Mouse (Mus musculus) cerebellum, postnatal 14 days (tissue): ENCODE measurements around the gene Aggf1.
A peak's percentile ranks its signal among the peaks of the same experiment; 100 is the strongest.

Source experiments
- DNase-seq, 2 experiments: peaks; one replicate each; pipeline ENCODE4 v3.0.0; 2021; ENCODE audit warnings: mixed read lengths in 2 of 2

Aggf1 gene

GRCm38 (mm10) chr13:95330507-95330906 is 44.6 kb downstream of the Aggf1 start:
- peak in 1 of 2 experiments; percentile 42 for DNase-seq

- peak; percentile 43 to 52 for DNase-seq
Measured at GRCm38 (mm10) chr13:95328767-95329166, 46.4 kb downstream of the Aggf1 start.

DNA sequence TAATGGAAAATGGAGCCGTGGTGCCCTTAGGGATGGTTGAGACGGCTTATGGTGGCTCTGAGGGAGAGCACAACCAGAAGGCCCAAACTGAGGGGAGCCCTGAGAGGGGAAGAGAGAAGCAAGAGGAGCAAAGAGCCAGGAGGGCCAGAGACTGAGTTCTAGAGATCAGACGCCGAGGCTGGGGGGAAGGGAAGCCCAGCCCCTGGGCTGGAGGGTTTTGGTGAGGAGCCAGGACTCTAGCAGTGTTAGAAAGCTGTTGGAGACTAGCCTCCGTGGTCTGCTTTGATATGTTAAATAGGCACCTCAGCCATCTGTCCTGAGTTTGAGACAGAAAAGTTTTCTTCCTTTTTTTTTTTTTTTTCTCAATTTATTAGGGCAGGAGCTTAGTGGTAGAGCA is 47.8 kb downstream of the Aggf1 start:
- DNase-seq = peak; percentile 78 to 82

DNA sequence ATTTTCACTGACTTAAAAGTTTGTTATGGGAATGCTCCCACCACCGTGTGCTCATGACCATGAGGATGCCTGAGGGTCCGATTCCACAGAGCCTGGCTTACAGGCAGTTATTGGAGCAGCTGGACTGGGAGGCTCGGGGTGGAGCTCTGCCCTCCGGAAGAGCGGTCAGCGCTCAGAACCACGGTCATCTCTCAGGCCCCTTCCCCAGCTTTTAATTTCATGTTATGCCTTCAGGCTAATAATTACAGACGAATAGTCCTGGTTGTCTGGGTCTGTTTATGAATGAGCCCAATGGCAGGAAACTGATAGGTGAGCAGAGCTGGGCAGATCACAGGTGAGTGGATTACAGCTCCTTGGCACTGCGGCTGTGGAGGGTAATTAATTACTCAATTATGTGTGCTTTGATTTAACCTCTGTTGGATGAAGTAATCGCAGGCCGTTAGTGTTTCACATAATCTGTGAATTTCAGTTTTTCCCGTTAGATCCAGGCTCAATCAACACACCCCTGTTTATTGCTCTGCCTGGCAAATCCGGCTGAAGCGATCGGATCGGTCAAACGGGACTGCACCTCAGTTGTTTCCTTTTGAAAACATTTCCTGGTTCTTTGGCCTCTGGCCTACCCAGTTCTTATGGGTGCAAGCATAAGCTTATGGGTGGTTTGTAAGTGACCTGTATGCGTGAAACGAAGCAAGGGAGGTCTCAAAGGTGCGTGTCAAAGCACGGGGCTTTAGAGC is 48.4 kb downstream of the Aggf1 start:
- peak in 1 of 2 experiments; percentile 22 for DNase-seq

GRCm38 (mm10) chr13:95325907-95326550 is 49.1 kb downstream of the Aggf1 start:
- DNase-seq = no peak

DNA sequence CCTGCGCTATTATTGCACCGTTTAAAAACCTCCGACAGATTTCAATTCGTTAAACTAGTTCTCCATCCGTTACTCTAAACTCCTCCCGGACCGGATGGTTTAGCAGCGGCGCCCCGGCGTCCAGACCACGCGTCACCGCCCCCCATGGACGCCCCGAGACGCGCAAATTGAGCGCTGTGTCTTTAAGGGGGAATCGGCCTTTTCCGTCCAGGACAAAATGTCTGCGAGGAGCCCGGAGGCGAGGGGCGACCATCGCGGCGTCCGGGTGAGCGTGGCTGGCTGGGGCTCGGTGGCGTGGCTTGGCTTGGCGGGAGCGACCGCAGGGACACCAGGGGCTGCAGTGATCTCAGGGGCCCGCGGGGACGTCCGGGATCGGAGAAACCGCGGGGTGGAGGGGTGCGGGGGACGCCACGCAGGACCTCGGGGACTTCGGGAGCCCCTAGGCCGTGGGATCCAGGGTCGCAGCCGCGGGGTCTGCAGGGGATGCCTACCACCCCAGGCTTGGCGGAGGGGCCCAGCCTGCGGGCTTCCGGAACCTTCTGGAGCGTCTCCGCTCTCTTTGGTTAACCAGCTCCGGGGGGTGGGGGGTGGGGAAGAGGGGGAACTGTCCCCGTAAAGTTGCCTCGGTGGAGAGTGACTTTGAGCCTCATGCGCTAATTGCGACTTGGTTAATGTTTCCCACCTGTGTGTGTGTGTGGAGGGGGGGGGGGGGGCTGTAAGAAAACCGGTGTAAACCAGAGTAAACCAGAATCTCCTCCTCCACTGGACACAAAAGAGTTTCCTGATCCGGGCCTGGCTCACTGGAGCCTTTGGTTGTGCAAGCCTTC is 49.9 kb downstream of the Aggf1 start:
- peak; percentile 84 to 85 for DNase-seq

DNA sequence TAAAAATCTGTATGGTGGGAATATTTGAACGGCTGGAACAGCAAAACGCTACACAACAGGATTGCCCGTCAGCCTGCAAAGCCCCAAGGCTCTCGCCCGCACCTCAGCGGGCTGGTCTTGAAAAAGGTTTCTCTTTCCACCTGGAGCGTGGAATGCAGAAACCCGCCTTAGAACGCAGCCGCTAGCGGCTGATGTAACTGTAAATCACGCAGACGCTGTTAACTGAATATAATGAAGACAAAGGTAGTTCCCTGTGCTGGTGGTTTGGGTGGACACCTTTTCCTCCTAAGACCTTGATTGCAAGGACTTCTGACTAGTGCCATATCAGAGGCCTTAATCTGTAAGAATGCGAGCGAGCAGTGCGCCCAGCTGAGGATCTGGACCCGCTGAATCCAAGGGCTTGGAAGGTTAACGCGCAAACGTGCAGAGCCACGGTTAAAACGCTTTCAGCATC is 50.5 kb downstream of the Aggf1 start:
- DNase-seq = peak in 1 of 2 experiments; percentile 49

DNA sequence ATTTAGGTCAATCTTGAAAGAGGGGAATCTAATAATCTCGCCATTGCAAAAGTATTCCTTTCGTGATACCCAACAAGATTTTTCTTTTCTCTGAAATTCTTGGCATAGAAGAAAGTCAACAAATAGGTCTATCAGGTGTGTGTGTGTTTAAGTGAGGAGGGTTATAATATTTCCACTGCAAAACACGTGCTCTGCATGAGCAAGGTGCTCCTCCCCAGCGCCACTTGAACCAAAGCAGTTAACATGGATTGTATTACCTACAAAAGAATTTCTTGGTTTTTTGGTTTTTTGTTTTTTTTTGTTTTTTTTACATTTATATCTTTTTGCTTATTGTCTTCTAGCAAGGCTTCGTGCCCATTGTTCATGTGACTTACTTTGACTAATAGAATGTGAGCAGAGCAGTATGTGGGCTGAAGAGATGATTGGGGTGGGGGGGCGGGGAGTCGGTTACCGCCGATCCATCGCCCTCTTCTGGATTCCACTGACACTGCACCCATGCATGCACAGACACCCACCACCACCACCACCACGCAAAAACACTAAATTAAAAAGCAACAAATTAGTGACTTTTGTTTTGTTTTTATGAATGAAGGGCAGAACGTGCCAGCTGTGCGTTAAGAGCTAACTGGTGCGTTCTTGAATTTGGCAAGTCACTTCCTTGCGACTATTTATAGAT is 51.1 kb downstream of the Aggf1 start:
- DNase-seq = peak; percentile 88 to 92

GRCm38 (mm10) chr13:95323400-95323799 is 51.8 kb downstream of the Aggf1 start, which contains the start of gene Zbed3:
Gene Zbed3, plus strand, starts transcription at chr13:95323612.
- DNase-seq = no peak

DNA sequence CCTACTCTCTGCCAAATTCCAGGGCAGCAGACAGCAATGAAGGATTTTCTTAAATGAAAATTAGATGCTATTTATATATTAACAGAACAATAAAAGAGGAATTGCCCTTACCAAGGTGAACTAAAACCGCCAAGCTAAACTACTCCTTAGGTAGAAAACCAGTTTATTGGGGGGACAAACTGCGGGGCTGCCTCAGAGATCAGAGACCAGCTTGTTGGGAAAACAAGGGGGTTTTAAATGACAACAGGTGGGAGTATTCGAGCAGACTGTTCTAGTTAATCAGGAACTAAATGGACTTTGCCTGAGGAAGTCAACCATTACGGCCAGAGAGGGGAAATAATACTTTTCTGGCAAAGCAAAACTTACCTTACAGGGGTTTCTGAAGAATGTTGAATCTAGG is 54.7 kb downstream of the Aggf1 start:
- DNase-seq = no peak

GRCm38 (mm10) chr13:95319153-95319552 is 56.0 kb downstream of the Aggf1 start:
- DNase-seq = no peak

DNA sequence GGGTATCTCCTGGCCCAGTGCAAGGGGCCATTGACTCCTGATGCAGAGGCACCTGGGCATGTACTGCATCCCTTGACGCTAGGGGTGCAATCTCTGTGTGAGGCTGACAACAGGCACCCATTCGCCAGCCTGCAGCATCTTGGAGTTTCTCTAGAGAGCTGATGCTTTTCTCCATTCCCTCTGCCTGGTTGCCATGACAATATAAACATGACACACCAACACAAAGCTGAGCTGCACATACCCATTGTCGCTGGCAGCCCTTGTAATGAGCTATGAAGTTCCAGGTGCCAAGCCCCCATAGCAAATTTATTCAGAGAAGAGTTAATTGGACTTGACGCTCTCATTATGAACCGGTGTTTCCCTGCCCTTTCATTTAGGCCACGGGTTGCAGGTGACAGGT is 63.1 kb downstream of the Aggf1 start:
- DNase-seq = no peak

DNA sequence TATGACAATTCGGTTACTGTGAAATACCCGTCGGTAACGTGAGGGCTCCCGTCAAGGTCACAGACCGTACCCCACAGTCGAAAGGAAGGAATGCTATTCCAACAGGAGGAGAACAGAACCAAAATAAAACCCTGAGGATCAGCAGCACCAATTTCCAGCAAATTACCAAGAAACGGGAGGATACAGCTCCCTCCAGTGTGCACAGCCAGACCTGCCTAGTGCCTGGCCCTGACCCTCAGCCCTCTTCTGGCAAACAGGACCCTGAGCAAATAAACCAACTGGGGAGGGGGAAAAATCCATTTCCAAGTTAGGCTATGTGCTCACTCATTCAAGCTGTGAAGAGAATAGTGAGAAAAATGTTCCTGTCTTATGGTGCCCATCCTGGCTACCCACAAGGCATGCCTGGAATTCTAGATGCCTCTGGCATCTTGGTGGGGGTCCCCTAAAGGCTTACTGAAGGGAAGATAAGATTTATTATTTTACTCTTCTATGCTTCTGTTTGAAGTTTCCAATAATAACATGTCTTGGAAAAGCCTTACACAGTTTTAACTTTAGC is 68.0 kb downstream of the Aggf1 start:
- DNase-seq = no peak

GRCm38 (mm10) chr13:95306596-95306995 is 68.6 kb downstream of the Aggf1 start:
- no peak for DNase-seq
